Mouse (Mus musculus): ENCODE measurements around the gene Perp. TPM values are rescaled to one million over a fixed set of nuclear protein-coding genes. Genes with fewer than 3 reads are reported as not detected.

Gene Perp
- total RNA-seq (2021), result 1 to 10 TPM in 1 of 2 experiments, under 1 TPM in 1; 0.84 to 1.4 TPM
- long read RNA-seq, experiment 1, partial matches to known transcripts, result 0 of 2 reads
- long read RNA-seq, experiment 1, other reads (novel, unspliced or antisense), result 0 of 2 reads
- long read RNA-seq, experiment 2, partial matches to known transcripts, result 1 of 5 reads
- long read RNA-seq, experiment 2, other reads (novel, unspliced or antisense), result 0 of 5 reads

- peak; percentile 29 for DNase-seq
- intact Hi-C loops (cut with DNase I; ENCODE audit: low total_unique reads), result no loop called here
Measured at GRCm38 (mm10) chr10:18844441-18845286, at the start of gene Perp. Gene Perp (plus strand): TSS chr10:18845020.

- DNase-seq, result no peak
- intact Hi-C loops (cut with DNase I; ENCODE audit: low total_unique reads), result no loop called here
Measured at GRCm38 (mm10) chr10:18811751-18812150, 33.1 kb upstream of the Perp start.

- intact Hi-C loops (cut with DNase I; ENCODE audit: low total_unique reads), result no loop called here
- DNase-seq, result peak; percentile 71
Measured at GRCm38 (mm10) chr10:18816560-18816959, 28.3 kb upstream of the Perp start.

GRCm38 (mm10) chr10:18825143-18825542, 19.7 kb upstream of the Perp start:
- no peak for DNase-seq
- intact Hi-C loops (cut with DNase I; ENCODE audit: low total_unique reads), result no loop called here

- intact Hi-C loops (cut with DNase I; ENCODE audit: low total_unique reads), result no loop called here
- no peak for DNase-seq
Measured at GRCm38 (mm10) chr10:18826107-18826506, 18.7 kb upstream of the Perp start.

- intact Hi-C loops (cut with DNase I; ENCODE audit: low total_unique reads), result no loop called here
- DNase-seq, result no peak
Measured at GRCm38 (mm10) chr10:18827936-18828335, 16.9 kb upstream of the Perp start.

GRCm38 (mm10) chr10:18830359-18830758, 14.5 kb upstream of the Perp start:
- intact Hi-C loops (cut with DNase I; ENCODE audit: low total_unique reads), result loop anchor here (5.0 kb wide), 1 partner anchor 77 kb away; no protein-coding TSS in a partner anchor
- no peak for DNase-seq

GRCm38 (mm10) chr10:18831823-18832222, 13.0 kb upstream of the Perp start:
- DNase-seq, result no peak
- intact Hi-C loops (cut with DNase I; ENCODE audit: low total_unique reads), result loop anchor here (5.0 kb wide), 1 partner anchor 75 kb away; no protein-coding TSS in a partner anchor

GRCm38 (mm10) chr10:18834389-18834788, 10.4 kb upstream of the Perp start:
- DNase-seq, result no peak
- intact Hi-C loops (cut with DNase I; ENCODE audit: low total_unique reads), result loop anchor here (5.0 kb wide), 1 partner anchor 73 kb away; no protein-coding TSS in a partner anchor

GRCm38 (mm10) chr10:18835684-18836479, 8.9 kb upstream of the Perp start:
- DNase-seq, result no peak
- intact Hi-C loops (cut with DNase I; ENCODE audit: low total_unique reads), result no loop called here

GRCm38 (mm10) chr10:18839530-18839929, 5.3 kb upstream of the Perp start:
- no peak for DNase-seq
- intact Hi-C loops (cut with DNase I; ENCODE audit: low total_unique reads), result no loop called here

- intact Hi-C loops (cut with DNase I; ENCODE audit: low total_unique reads), result no loop called here
- no peak for DNase-seq
Measured at GRCm38 (mm10) chr10:18840736-18841135, 4.1 kb upstream of the Perp start.

GRCm38 (mm10) chr10:18845287-18845662, 455 bp downstream of the Perp start:
- intact Hi-C loops (cut with DNase I; ENCODE audit: low total_unique reads), result no loop called here
- no peak for DNase-seq

- DNase-seq, result no peak
- intact Hi-C loops (cut with DNase I; ENCODE audit: low total_unique reads), result no loop called here
Measured at GRCm38 (mm10) chr10:18845711-18846110, 891 bp downstream of the Perp start.

- DNase-seq, result no peak
- intact Hi-C loops (cut with DNase I; ENCODE audit: low total_unique reads), result no loop called here
Measured at GRCm38 (mm10) chr10:18846474-18847264, 1.8 kb downstream of the Perp start.

GRCm38 (mm10) chr10:18850177-18850576, 5.4 kb downstream of the Perp start:
- no peak for DNase-seq
- intact Hi-C loops (cut with DNase I; ENCODE audit: low total_unique reads), result no loop called here

GRCm38 (mm10) chr10:18853417-18853816, 8.6 kb downstream of the Perp start:
- DNase-seq, result no peak
- intact Hi-C loops (cut with DNase I; ENCODE audit: low total_unique reads), result no loop called here

- no peak for DNase-seq
- intact Hi-C loops (cut with DNase I; ENCODE audit: low total_unique reads), result no loop called here
Measured at GRCm38 (mm10) chr10:18857244-18857643, 12.4 kb downstream of the Perp start.

GRCm38 (mm10) chr10:18859632-18860031, 14.8 kb downstream of the Perp start:
- intact Hi-C loops (cut with DNase I; ENCODE audit: low total_unique reads), result no loop called here
- no peak for DNase-seq
